Mouse (Mus musculus) hematopoietic stem cell, adult 5-6 weeks (primary cell): ENCODE results near the gene Junb. TPM values are rescaled to one million over a fixed set of nuclear protein-coding genes. Genes with fewer than 3 reads are reported as not detected.

Experiments used
- ATAC-seq, 2 experiments: fragments of 125-278 bp in 1 of 2; replicated peaks in 1 of 2; 2 replicates each; pipeline ENCODE4 v1.8.0; 2016 to 2017; ENCODE audit warnings: inconsistent platforms in 2 of 2, mild to moderate bottlenecking in 2 of 2, moderate number of reproducible peaks in 2 of 2, low read depth in 1 of 2, moderate TSS enrichment in 1 of 2; ENCODE audit not compliant: low FRiP score in 2 of 2, poor library complexity in 2 of 2, severe bottlenecking in 2 of 2, insufficient read depth in 1 of 2, low TSS enrichment in 1 of 2
- total RNA-seq: library from RNA; stranded (forward); fragments of 172-1452, 232-1000 nt; gene quantifications from 2 replicates; pipeline ENCODE4 v1.2.3, GENCODE M21; 2017

Junb gene
- total RNA-seq, 1 experiment from 2014 or later, result 208 TPM

GRCm38 (mm10) chr8:84959811-84960210 is 18.7 kb downstream of the Junb start:
- no peak for ATAC-seq

- ATAC-seq, result peak; percentile 53 to 64; a peak in 2 of 4 replicates
These were observed 21.8 kb downstream of the Junb start for GRCm38 (mm10) chr8:84956768-84957167.

GRCm38 (mm10) chr8:84952612-84953255 is 25.8 kb downstream of the Junb start:
- peak; percentile 37 to 67 for ATAC-seq

GRCm38 (mm10) chr8:84949753-84950152 is 28.8 kb downstream of the Junb start:
- no peak for ATAC-seq

GRCm38 (mm10) chr8:84947241-84947545 is 31.3 kb downstream of the Junb start:
- ATAC-seq, result peak in 1 of 2 experiments; percentile 56; a peak in 2 of 4 replicates

GRCm38 (mm10) chr8:84946528-84947240 is 31.8 kb downstream of the Junb start, which contains the start of gene Rtbdn:
Gene Rtbdn (plus strand): TSS chr8:84946991.
- no peak for ATAC-seq

- ATAC-seq, result no peak
These were observed 32.6 kb downstream of the Junb start for GRCm38 (mm10) chr8:84945633-84946527.

- no peak for ATAC-seq
These were observed 33.3 kb downstream of the Junb start for GRCm38 (mm10) chr8:84945235-84945632.

GRCm38 (mm10) chr8:84944478-84945160 is 33.9 kb downstream of the Junb start:
- peak; percentile 37 to 45; a peak in 2 of 4 replicates for ATAC-seq

- no peak for ATAC-seq
These were observed 34.8 kb downstream of the Junb start for GRCm38 (mm10) chr8:84943699-84944098.

- ATAC-seq, result no peak
These were observed 40.7 kb downstream of the Junb start for GRCm38 (mm10) chr8:84937620-84938485.

GRCm38 (mm10) chr8:84936962-84937546 is 41.5 kb downstream of the Junb start, which contains the start of gene Mast1:
Gene Mast1 (minus strand): TSS chr8:84937359.
- peak; percentile 72 to 74 for ATAC-seq

- no peak for ATAC-seq
These were observed 42.2 kb downstream of the Junb start for GRCm38 (mm10) chr8:84936041-84936961.

- 0 out of 4 replicates have a peak, but pooled peaks of 1 of the 2 experiments have one; percentile 6 for ATAC-seq
These were observed 43.0 kb downstream of the Junb start for GRCm38 (mm10) chr8:84935489-84935888.

- ATAC-seq, result no peak
These were observed 43.7 kb downstream of the Junb start for GRCm38 (mm10) chr8:84934860-84935259.
